Mouse (Mus musculus): ENCODE data around the gene Prap1.
A peak's percentile ranks its signal among the peaks of the same experiment; 100 is the strongest.

The Prap1 gene

DNA sequence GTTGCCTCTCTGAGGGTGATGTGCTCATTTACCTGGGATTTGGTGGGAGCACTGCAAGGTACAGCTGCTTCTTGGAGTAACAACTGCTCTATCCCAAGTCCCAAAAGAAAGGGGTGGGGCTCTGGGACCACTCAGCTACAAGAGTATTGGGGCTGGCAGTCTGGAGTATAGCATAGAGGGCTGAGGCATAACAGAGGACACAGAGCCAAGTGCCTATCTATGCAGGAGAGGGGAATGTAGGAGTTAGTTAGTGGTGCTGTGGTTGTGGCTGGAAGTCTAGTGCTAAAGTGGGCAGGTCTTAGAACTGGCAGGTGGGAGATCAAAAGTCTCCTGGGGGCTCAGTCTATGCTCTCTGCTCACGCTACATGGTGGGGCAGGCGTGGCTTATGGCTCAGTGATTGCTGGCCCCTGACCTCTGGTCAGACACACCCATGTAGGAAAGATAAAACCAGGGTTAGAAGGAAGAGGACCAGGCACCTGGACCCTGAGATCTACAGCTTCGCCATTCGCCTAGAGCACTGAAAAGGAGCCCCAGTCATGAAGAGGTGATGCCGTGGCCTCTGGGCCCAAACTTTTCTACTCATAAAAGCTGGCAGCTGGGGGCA lies at the start of gene Prap1:
TSS of gene Prap1 (plus strand) at position 472 of the 605 bp plus-strand sequence.
- no peak for DNase-seq

- no peak for DNase-seq
Measured at GRCm38 (mm10) chr7:140045546-140045945, 47.6 kb upstream of the Prap1 start.

DNA sequence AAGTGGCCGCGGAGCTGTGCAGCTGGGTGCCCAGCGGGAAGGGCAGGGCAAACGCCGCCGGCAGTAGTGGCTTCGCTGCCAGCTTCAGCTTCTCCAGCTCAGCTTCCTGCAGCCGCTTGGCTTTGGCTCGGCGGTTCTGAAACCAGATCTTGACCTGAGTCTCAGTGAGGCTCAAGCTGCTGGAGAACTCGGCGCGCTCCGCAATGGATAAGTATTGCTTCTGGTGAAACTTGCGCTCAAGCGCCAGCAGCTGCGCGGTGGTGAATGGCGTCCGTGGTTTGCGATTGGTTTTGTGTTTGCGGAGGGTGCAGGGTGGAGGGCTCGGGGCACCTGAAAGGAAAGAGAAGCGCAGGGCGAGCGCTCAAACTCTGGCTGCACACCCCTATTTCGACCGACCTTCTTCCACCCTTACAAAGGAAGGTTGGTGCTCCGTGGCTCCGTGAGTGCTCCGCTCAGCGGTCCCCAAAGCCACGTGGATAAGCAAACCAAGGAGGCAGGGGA lies 45.3 kb upstream of the Prap1 start:
- DNase-seq: no peak

DNA sequence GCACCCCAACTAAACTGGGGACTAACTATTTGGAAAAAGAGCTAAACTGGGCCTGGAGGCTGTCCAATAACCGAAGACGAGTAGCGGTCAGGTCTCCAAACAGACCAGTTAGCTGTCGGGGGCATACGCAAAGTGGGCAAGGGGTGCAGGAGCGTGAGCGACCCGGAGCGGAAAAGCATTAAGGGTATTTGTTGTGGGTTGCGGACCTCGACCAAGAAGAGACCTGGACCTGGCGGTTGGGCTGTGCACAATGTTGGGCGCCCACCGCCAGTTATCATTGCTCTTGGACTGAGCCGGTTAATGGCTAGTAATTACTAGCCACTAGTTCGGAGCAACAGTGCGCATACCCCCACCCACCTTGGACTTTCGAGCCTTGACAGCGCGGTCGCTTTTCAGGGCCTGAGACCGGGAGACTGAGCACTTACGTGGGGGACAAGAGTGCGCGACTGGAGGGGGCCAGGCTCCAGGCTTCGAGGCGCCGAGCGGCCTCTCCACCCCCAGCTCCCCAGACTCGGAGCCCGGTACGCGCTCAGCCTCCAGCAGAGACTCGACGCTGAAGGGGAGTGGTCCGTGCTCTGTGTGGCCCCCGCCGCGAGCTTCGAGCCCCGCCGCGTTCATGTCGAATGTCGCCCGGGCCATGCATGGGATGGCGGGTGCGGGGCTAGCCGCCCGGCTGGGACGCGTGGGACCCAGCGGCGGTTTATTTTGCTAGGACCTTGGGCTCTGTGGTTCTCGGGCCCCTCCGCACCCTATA lies 44.7 kb upstream of the Prap1 start, which contains the start of gene Msx3:
TSS of gene Msx3 (minus strand) at position 729 of the 754 bp plus-strand sequence.
- no peak for DNase-seq

- no peak for DNase-seq
Measured at GRCm38 (mm10) chr7:140049115-140049689, 44.0 kb upstream of the Prap1 start.

DNA sequence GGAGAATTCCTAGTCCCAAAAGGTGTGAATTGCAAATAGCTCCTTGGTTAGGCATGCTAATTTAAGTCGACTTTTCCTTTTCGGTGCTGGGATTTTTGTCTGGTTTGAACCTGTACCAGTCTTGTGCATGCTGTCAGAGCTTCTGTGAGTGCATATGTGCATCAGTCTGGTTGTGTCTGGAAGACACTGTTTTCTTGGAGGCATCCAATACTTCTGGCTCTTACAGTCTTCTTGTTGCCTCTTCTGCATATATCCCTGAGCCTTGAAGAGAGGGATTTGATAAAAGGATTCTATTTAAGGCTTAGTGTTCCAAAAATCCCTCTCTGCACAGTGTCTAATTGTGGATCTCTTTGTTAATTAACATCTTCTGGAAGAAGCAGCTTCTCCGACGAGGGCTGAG lies 39.1 kb upstream of the Prap1 start:
- DNase-seq: no peak

DNA sequence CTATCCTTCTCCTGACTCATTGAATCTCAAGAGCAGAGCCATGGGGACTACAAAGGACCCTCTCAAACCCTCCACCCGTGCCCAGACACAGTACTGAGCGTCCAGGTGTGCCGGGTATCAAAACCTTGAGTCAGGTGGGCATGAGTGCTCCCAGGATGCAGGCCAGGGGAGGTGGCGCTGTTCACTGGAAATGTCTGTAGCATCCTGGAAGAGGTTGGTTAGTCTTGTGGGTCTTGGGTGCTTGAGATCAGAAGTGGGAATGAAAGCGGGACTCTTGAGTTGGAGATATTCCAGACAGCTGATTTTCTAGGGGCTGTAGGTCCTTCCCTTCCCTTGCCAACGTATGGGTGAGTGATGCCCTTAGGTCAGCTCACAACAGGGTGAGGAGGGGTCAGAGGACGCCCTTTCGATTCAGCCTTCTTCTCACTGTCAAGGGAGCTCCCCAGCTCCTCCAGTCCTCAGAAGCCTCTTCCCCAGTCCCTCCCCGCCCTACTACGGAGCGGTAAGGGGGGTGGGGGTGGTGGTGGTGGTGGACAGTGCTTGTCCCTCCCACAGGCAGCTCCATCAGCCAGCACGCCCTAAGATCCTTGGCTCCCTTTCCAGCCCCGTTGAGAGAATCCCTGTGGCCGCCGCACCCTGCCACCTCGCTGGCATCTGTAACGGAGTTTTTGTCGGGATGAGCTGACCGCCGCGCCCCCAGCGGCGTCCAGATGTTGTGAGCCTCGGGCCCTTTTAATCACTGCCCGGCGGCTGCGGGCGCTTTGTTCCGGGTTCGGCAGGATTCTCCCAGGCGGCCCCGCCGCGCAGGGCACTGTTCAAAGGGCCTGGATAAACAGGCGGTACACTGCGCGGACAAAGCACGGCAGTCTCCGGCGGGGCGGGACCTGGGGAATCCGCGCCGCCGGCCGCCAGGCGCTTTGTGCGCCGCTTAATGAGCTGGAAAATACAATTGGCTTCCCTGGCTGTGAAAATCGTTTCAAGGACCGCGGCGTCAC lies 35.5 kb upstream of the Prap1 start:
- no peak for DNase-seq

- DNase-seq: no peak
Measured at GRCm38 (mm10) chr7:140058528-140058927, 34.7 kb upstream of the Prap1 start.

DNA sequence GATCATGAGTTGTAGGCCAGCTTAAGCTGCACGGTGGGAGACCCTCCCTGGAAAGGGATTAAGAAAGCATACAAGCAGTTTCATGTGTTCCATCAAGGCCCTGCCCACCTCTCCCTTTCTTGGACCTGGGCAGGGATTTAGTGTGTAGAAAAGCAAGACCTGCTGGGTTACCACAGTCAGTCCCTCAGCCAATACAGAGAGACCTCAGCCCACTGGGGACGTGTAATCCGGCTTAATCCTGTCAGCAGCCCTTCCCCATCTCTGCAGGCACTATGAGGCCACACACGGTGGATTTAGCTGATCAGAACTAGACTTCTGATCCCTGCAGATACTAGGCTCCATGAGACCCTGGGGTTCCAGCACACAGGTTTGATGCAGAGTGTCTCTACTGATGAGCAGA lies 33.6 kb upstream of the Prap1 start:
- DNase-seq: no peak

DNA sequence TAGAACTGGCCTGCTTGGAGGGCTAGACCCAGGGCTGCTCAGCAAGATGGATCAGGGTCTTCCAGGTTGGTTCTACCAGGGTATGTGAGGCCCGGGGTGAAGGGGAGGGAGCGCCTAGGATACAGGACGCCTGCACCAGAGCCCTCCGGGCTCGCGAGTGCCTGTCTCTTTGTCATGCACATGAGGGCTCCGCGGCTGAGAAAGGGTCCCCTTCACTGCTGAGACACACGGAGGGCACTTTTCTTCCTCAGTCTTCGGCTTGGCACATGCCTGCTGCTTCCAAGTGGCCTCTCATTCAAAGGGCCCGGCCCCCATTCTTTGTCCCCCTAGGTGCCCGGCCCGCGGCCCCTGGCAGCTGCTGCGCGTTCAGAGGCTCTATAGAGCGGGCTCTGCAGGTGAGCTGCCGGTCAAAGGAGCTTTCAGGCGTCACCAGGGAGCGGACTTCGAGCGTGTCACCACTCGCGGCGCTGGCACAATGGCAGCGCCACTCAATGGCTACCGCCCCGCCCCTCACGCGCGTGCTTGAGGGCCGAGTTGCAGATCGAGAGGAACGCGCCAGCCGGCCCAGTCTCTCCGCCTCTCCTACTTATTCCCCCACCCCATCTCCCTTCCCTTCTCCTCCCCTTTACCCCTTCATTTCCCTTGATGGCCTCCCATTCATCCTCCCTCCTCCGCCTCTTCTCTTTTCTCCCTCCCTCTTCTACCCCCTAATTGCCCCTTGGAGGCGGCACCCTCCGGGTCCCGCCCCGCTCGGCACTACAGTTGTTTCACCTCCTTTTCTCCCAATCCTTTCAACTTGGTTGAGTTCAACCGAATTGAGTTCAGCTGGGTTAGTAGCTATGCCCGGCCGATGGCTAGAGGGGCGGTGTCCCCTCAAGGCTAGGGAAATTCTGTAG lies 32.0 kb upstream of the Prap1 start:
- DNase-seq: no peak

- no peak for DNase-seq
Measured at GRCm38 (mm10) chr7:140061832-140062130, 31.4 kb upstream of the Prap1 start.

- no peak for DNase-seq
Measured at GRCm38 (mm10) chr7:140062307-140062706, 30.9 kb upstream of the Prap1 start.

- peak; percentile 43 for DNase-seq
Measured at GRCm38 (mm10) chr7:140063092-140063491, 30.1 kb upstream of the Prap1 start.

GRCm38 (mm10) chr7:140067397-140067796 lies 25.8 kb upstream of the Prap1 start:
- no peak for DNase-seq

- DNase-seq: no peak
Measured at GRCm38 (mm10) chr7:140070042-140070711, 23.0 kb upstream of the Prap1 start.

- DNase-seq: no peak
Measured at GRCm38 (mm10) chr7:140077698-140078097, 15.5 kb upstream of the Prap1 start.

DNA sequence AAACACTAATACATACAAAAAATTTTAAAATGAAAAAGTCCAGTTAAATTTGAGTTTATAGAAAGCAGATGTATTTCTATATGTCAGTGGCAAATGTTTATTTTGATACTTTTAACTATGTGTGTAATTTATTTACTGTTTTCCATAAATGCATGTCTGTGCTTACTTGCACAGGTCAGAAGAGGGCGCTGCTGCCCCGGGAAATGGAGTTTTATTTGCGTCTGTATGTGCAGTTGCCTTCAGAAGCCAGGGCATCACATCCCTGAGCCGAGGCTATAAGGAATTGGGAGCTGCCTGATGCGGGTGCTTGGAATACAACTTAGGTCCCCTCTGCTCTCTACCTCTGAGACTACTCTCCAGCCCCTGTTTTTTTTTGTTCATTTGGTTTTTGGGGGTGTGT lies 14.5 kb upstream of the Prap1 start:
- DNase-seq: peak; percentile 78

DNA sequence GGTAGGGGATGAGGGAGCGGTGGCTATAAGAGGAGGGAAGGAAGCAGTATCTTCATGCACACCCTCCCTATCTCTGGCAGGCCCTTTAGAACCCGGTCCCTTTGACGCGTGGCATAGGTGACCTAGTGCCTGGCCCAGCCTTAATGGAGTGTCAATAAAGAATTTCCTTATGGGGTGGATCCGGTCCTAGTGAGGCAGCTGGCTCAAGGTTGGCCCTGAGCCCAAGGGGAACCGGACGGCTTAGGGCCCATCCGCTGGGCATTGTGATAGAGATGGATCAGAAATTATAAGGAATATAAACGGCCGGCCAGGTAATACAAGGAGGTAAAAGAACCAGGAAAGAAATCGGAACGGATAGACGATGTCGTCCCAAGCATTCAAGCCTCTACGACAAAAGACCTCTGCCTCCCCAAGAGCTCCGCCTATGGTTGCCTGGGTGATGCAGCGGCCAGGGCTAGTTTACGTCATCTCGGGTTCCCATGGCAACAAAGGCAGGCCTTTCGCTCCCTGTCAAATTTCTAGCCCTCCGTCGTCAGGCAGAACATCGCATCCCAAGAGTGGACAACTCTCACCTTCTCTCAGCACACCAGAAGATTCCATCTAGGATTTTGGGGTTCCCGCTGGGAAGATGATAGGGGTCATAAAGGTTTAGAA lies 12.6 kb upstream of the Prap1 start:
- DNase-seq: peak; percentile 93

GRCm38 (mm10) chr7:140081408-140082241 lies 11.6 kb upstream of the Prap1 start:
- peak; percentile 70 for DNase-seq

GRCm38 (mm10) chr7:140082242-140082678 lies 10.9 kb upstream of the Prap1 start, which contains the start of gene Caly:
Gene Caly, minus strand, starts transcription at chr7:140082548.
- DNase-seq: peak; percentile 84
